Mouse (Mus musculus) cerebellum, adult 8-10 months (tissue): ENCODE results near the gene Zfp641.

Experiments used
- DNase-seq: peaks from one replicate; pipeline ENCODE4 v3.0.0; 2022

Gene Zfp641

DNA sequence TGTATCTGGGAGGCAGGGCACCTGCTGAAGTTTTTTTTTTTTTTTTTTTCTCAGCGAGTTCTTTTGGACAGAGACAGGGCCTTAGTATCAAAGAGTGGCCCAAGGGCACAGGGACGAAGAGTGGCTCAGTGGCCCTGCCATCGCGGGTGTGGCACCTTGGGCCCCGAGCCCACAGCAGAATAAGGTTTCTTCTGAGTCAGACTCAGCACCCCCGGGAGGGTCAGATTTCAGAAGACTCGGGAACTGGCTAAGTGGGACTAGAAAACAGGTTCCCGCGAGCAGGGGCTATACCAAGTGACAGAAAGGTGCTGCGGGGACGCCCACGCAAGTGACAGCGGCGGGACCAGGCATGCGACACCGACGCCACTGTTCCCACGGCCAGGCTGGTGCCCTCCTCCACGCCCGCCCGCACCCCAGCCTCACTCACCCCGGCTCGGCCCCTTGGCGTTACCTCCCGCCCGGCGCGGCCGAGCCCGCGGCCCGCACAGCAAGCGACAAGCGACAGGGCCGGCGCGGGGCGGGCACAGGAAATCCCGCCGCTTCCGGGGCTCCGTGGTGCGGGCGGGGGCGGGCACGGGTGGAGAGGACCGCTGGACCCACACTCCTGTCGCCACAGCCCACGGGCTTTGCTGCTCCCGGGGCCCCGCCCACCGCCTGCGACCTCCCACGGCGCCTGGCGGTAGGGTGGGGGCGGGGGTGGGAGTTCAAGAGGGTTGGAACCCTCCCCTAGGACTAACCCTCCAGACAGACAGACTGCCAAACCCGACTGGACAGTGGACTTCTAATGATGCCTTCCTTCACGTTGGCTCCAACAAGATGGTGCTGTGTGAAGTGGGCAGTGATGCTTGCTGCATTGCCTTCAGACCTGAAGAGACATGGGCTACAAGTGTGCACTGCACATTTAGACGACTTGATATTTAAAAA lies at the start of gene Zfp641:
TSS of gene Zfp641 (minus strand) at position 534 of the 924 bp plus-strand sequence.
- DNase-seq, result peak; percentile 57

DNA sequence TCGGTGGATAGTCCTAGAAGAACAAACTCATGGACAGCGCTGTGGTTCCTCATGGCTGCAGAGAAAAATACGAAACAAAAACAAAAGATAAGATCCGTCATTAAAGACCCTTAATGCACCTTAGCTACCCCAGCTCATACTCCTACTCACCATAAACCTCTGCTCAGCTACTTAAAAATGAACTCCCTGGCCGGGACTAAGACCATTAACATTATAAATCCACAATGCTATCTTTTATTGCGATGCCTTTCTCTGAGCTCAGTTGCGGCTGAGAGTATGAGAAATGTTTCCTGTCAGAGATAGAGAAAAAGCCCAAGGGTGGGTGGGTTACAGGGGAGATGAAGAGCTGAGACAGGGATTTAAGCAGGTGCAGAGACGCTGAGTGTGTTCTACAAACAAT lies 44.9 kb upstream of the Zfp641 start, which contains the start of gene Olfr284:
TSS of gene Olfr284 (minus strand) at position 101 of the 400 bp plus-strand sequence.
- no peak for DNase-seq

DNA sequence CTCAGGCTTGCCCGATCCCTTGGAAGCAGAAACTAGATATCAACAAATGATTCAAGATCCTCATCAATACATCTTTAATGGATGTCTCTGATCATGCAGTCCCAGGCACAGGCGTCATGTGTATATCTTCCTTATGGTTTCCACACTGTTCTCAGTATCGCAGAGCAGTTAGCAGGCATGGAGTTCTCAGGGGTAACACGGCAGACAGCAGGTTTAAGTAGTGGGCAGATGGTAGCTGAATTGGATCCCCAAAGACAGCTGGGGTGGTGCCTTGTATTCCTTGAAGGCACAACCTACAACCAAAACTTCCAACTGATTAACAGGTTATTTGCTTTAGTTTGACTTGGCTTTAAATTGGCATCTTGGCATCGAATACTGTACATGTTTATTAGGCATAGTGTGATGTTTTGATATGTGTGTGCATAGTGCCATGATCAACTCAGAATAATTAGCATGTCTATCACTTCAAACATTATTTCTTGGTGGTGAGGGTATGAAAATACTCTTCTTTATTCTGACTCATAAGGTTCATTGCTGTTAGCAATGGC lies 21.3 kb upstream of the Zfp641 start, which contains the start of gene Olfr285:
TSS of gene Olfr285 (minus strand) at position 177 of the 548 bp plus-strand sequence.
- no peak for DNase-seq

DNA sequence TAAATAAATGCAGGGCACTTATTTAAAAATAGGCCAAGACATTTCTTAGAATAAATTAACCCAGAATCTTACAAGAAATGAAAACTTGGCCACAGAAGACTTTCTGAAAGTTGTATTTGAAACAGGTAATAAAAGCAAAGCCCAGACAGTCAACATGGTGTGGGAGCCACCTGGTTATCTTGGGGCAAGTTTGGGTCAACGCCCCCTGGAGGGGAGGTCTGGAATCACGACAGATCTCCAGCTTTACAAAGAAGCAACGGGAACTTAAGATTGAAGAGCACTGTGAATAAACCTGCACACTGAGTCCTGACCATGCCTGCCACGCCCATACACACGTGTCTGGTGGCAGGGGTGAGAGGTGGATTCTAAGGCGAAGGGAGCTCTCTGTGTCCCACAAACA lies 19.7 kb upstream of the Zfp641 start:
- DNase-seq, result no peak

DNA sequence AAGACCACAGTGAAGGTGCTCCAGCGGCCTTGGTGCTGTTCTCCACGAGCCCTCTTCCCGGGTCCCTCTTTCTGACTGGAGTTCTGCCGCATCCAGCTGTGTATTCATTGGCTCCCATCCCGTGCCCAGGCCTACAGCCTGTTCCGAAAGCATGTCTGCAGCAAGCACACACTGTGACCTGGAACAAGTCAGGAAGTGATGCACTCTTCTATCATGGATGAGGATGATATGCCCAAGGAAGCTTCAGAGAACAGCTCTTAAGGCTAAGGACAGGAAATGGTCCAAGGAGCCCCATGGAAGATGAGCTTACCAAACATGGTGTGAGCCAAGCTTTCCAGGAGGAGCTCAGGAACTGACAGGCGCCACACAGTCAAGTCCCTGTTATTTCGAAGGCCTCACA lies 2.3 kb downstream of the Zfp641 start:
- no peak for DNase-seq

DNA sequence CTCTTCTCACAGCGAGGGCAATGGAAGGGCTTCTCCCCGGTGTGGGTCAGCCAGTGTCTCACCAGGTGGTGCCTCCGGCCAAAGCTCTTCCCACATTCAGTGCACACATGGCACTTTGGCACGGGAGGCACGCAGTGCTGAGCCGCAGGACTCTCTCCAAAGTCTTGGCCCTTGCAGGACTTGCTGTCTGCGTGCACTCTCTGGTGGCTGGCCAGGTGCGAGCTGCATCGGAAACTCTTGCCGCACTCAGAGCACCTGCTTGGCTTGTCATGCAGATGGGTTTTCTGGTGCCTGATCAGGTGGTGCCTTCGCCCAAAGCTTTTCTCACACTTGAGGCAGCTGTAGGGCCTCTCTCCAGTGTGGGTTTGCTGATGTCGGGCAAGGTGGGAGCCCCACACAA lies 7.4 kb downstream of the Zfp641 start:
- peak; percentile 26 for DNase-seq

DNA sequence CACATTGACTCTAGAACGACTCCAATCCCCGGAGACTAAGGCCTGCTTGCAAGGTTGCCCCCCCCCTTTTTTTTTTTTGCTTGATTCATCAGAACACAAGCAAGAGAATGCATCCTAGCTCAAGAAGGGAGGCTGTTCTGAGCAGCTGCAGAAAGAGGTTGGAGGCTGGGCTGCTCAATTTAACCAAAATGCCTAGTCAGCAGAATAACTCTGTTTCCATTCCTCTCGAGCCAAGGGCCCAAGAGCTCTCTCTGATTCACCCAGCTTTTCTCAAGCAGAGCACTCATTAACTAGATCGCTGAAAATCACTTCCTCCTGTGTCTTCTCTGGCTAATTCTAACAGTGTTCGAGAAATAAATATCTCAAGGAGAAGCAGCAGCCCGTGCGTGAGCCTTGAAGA lies 9.5 kb downstream of the Zfp641 start:
- DNase-seq, result no peak

DNA sequence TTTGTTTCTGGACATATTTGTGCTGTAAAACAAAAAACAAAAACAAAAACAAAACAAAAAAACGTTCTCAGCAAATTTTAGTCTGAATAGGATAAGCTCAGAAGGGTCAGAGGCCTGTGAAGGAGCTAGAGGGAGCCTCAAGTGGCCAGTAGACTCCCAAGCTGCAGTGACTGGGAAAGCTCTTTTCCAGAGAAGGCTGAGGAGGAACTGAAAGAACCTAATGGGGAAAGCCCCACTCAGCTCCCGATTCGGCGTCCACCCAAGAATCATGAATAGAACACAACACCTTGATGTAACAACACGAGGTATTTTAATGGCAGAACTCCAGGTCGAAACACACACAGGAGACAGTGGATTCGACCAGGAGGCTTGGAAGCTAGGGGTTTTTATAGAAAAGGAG lies 38.2 kb downstream of the Zfp641 start:
- no peak for DNase-seq

DNA sequence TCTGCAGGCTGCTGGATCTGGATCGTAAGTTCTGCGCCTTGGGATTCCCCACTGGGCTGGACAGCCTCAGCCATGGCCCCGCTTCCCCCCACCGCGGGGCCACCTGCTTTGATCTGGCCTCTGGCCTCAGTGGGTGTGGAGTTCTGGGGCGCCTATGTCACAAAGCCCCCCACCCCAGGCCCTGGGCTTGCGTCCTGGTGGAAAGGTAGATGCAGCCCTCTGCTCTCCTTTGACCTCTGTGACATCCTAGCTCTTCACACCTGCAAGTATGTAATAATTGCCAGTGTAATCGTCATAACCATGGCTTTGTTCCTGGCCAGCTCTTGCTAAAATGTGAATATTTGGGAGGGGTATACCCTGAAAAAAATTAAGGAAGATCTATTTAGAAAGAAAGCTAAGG lies 38.8 kb downstream of the Zfp641 start, which contains the start of gene H1fnt:
TSS of gene H1fnt (minus strand) at position 101 of the 400 bp plus-strand sequence.
- no peak for DNase-seq

DNA sequence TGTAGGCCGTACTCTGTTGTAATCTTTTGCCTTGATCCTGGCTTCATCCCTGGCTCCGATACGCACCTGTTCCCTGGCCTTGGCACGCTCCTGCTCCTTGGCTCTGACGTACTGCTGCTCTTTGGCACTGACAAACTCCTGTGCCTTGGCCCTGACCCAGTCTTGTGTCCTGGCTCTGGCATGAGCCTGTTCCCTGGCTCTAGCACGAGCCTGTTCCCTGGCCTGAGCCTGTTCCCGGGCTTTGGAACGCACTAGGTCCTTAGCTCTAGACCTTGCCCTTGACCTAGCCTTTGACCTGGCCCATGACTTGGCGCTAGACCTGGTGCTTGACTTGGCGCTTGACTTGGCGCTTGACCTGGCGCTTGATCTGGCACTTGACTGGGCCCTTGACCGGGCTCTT lies 39.7 kb downstream of the Zfp641 start:
- peak; percentile 10 for DNase-seq
